Mouse (Mus musculus) heart, adult 8-10 months (tissue): ENCODE data around the gene Nthl1. TPM values are rescaled to one million over a fixed set of nuclear protein-coding genes. Genes with fewer than 3 reads are reported as not detected.

Experiments
- microRNA-seq: library from miRNA; unstranded; fragments of <30 nt; microRNA quantifications from one replicate; pipeline ENCODE4 v1.2.0, GENCODE M21; 2022
- total RNA-seq, 4 experiments: library from RNA; stranded (reverse); gene quantifications; 2 replicates each; pipeline ENCODE4 v1.2.4; 2022

The Nthl1 gene
- total RNA-seq, 4 experiments from 2014 or later: 2.6 to 3.5 (median 2.8) TPM

Small RNA genes within 50 kb of the gene (microRNA-seq; reads per million reads assigned to microRNA genes)
- 2.8 reads per million, percentile 1 among the genes with 10 or more reads in this experiment for gene Gm24589

Other genes starting within 250 kb of the Nthl1 start
- gene Rnps1, start 218.1 kb upstream of the Nthl1 start, total RNA-seq: 10 to 100 TPM; 59.7 to 61.4 (median 60.7) TPM
- gene Eci1, start 206.0 kb upstream of the Nthl1 start, total RNA-seq: 100 to 1,000 TPM; 455 to 534 (median 495) TPM
- gene Dnase1l2, start 189.6 kb upstream of the Nthl1 start, total RNA-seq: 1 to 10 TPM in 3 of 4 experiments, under 1 TPM in 1; 0.91 to 1.4 (median 1.1) TPM
- gene E4f1, start 162.4 kb upstream of the Nthl1 start, total RNA-seq: 10 to 100 TPM; 11.2 to 14.7 (median 11.9) TPM
- gene Pgp, start 162.3 kb upstream of the Nthl1 start, total RNA-seq: 10 to 100 TPM; 39.9 to 44.4 (median 41.4) TPM
- under 1 TPM in 2 of 4 experiments, not detected in 2; 0.28 to 0.31 TPM for gene Bricd5, start 158.8 kb upstream of the Nthl1 start, total RNA-seq
- gene Mlst8, start 153.6 kb upstream of the Nthl1 start, total RNA-seq: 10 to 100 TPM; 10.5 to 11.8 (median 11.0) TPM
- gene Caskin1, start 144.1 kb upstream of the Nthl1 start, total RNA-seq: under 1 TPM; 0.16 to 0.23 (median 0.19) TPM
- 10 to 100 TPM; 37.0 to 50.9 (median 42.7) TPM for gene Traf7, start 104.7 kb upstream of the Nthl1 start, total RNA-seq
- under 1 TPM in 3 of 4 experiments, not detected in 1; 0.23 to 0.50 (median 0.25) TPM for gene Rab26, start 98.5 kb upstream of the Nthl1 start, total RNA-seq
- gene Pkd1, start 82.8 kb upstream of the Nthl1 start, total RNA-seq: 10 to 100 TPM; 27.8 to 43.0 (median 34.9) TPM
- gene Tsc2, start 50 bp upstream of the Nthl1 start, total RNA-seq: 100 to 1,000 TPM; 123 to 135 (median 133) TPM
- 100 to 1,000 TPM in 2 of 4 experiments, 10 to 100 TPM in 2; 87.7 to 110 (median 101) TPM for gene Slc9a3r2, start 17.6 kb downstream of the Nthl1 start, total RNA-seq
- gene Npw, start 25.8 kb downstream of the Nthl1 start, total RNA-seq: not detected
- gene Zfp598, start 37.0 kb downstream of the Nthl1 start, total RNA-seq: 10 to 100 TPM; 14.3 to 17.0 (median 15.9) TPM
- under 1 TPM in 2 of 4 experiments, not detected in 2; 0.14 to 0.24 TPM for gene Syngr3, start 57.3 kb downstream of the Nthl1 start, total RNA-seq
- gene Gfer, start 63.5 kb downstream of the Nthl1 start, total RNA-seq: 10 to 100 TPM; 20.0 to 22.2 (median 21.1) TPM
- under 1 TPM; 0.49 to 0.84 (median 0.58) TPM for gene Noxo1, start 63.6 kb downstream of the Nthl1 start, total RNA-seq
- gene Tbl3, start 75.0 kb downstream of the Nthl1 start, total RNA-seq: 10 to 100 TPM; 14.4 to 21.6 (median 17.3) TPM
- gene Rnf151, start 85.4 kb downstream of the Nthl1 start, total RNA-seq: under 1 TPM in 1 of 4 experiments, not detected in 3; 0.23 TPM
- gene Rps2, start 85.4 kb downstream of the Nthl1 start, total RNA-seq: 100 to 1,000 TPM; 631 to 768 (median 679) TPM
- gene Ndufb10, start 91.8 kb downstream of the Nthl1 start, total RNA-seq: 1,000 to 10,000 TPM in 1 of 4 experiments, 100 to 1,000 TPM in 3; 975 to 1,073 (median 990) TPM
- 100 to 1,000 TPM; 389 to 453 (median 417) TPM for gene Rpl3l, start 95.1 kb downstream of the Nthl1 start, total RNA-seq
- gene Msrb1, start 104.0 kb downstream of the Nthl1 start, total RNA-seq: 100 to 1,000 TPM; 172 to 208 (median 186) TPM
- gene Hs3st6, start 120.3 kb downstream of the Nthl1 start, total RNA-seq: not detected
- gene Meiob, start 171.6 kb downstream of the Nthl1 start, total RNA-seq: under 1 TPM in 1 of 4 experiments, not detected in 3; 0.19 TPM
- 10 to 100 TPM; 78.0 to 97.5 (median 87.2) TPM for gene Hagh, start 207.5 kb downstream of the Nthl1 start, total RNA-seq
- gene Fahd1, start 217.7 kb downstream of the Nthl1 start, total RNA-seq: 10 to 100 TPM; 85.1 to 94.4 (median 88.7) TPM
- gene Igfals, start 233.3 kb downstream of the Nthl1 start, total RNA-seq: 10 to 100 TPM in 2 of 4 experiments, 1 to 10 TPM in 2; 7.8 to 14.5 (median 11.1) TPM